Mouse (Mus musculus) heart, embryonic 14.5 days (tissue): ENCODE data around the gene Dbt. TPM values are rescaled to one million over a fixed set of nuclear protein-coding genes. Genes with fewer than 3 reads are reported as not detected.

ENCODE experiments used
- ATAC-seq: fragments of 200-750 bp; cut with Nextera tagmentation; 2 replicates; pipeline ENCODE4 v1.8.0; 2017; ENCODE audit warnings: low read depth, moderate TSS enrichment; ENCODE audit not compliant: insufficient number of reproducible peaks, insufficient read depth, low FRiP score
- H3K27ac ChIP-seq, 2 experiments: fragments of 200-500 bp in 1 of 2; fragments of 300-500 bp in 1 of 2; sonication (generic) in 1 of 2; replicated peaks in 1 of 2; 2 replicates each; pipeline ENCODE4 v1.5.1; 2012 to 2014; ENCODE audit warnings: low read depth in 2 of 2, low read length in 2 of 2, control low read depth in 1 of 2, mild to moderate bottlenecking in 1 of 2, mixed read lengths in 1 of 2; ENCODE audit not compliant: control insufficient read depth in 1 of 2, insufficient read depth in 1 of 2
- H3K27me3 ChIP-seq: fragments of 300-500 bp; sonication (generic); 2 replicates; pipeline ENCODE4 v1.6.1; 2014; ENCODE audit warnings: mild to moderate bottlenecking, low read length, control low read depth; ENCODE audit not compliant: control insufficient read depth, insufficient read depth
- H3K36me3 ChIP-seq: fragments of 300-500 bp; sonication (generic); 2 replicates; pipeline ENCODE4 v1.6.1; 2014; ENCODE audit warnings: mild to moderate bottlenecking, control low read depth, low read length, mixed read lengths; ENCODE audit not compliant: control insufficient read depth, insufficient read depth
- H3K4me1 ChIP-seq, 2 experiments: fragments of 200-500 bp in 1 of 2; fragments of 300-500 bp in 1 of 2; sonication (generic) in 1 of 2; 2 replicates each; pipeline ENCODE4 v1.6.1; 2012 to 2014; ENCODE audit warnings: low read length in 2 of 2, control low read depth in 1 of 2, mixed read lengths in 1 of 2; ENCODE audit not compliant: control insufficient read depth in 2 of 2, insufficient read depth in 2 of 2
- H3K4me2 ChIP-seq: fragments of 300-500 bp; sonication (generic); 2 replicates; pipeline ENCODE4 v1.6.1; 2014; ENCODE audit warnings: mild to moderate bottlenecking, low read length
- H3K4me3 ChIP-seq, 2 experiments: fragments of 200-500 bp in 1 of 2; fragments of 300-500 bp in 1 of 2; sonication (generic) in 1 of 2; 2 replicates each; pipeline ENCODE4 v1.5.1; 2012 to 2014; ENCODE audit warnings: low read length in 2 of 2, mild to moderate bottlenecking in 2 of 2, control low read depth in 1 of 2, low read depth in 1 of 2, moderate library complexity in 1 of 2; ENCODE audit not compliant: control insufficient read depth in 1 of 2, insufficient read depth in 1 of 2
- H3K9ac ChIP-seq: fragments of 300-500 bp; sonication (generic); 2 replicates; pipeline ENCODE4 v1.6.1; 2014; ENCODE audit warnings: mild to moderate bottlenecking, low read length
- H3K9me3 ChIP-seq: fragments of 300-500 bp; sonication (generic); 2 replicates; pipeline ENCODE4 v1.6.1; 2016; ENCODE audit warnings: low read length, control low read depth; ENCODE audit not compliant: control insufficient read depth
- WGBS: fragments of 180-500 bp; shearing (Covaris S2); extraction: QIAGEN DNeasy Blood & Tissue Kit; methylation state at CpG from one replicate; pipeline ENCODE4 v1.1.7; 2014; 5-methylcytosine and 5-hydroxymethylcytosine counted together
- polyA plus RNA-seq: library from polyadenylated mRNA; unstranded; fragments of >200 nt; fragmentation: Nextera tagmentation; extraction: Ambion mirVana; gene quantifications from 2 replicates; pipeline ENCODE4 v1.2.1, GENCODE M21; 2014

The Dbt gene
- polyA plus RNA-seq, 1 experiment from 2014 or later = 22.4 TPM

DNA sequence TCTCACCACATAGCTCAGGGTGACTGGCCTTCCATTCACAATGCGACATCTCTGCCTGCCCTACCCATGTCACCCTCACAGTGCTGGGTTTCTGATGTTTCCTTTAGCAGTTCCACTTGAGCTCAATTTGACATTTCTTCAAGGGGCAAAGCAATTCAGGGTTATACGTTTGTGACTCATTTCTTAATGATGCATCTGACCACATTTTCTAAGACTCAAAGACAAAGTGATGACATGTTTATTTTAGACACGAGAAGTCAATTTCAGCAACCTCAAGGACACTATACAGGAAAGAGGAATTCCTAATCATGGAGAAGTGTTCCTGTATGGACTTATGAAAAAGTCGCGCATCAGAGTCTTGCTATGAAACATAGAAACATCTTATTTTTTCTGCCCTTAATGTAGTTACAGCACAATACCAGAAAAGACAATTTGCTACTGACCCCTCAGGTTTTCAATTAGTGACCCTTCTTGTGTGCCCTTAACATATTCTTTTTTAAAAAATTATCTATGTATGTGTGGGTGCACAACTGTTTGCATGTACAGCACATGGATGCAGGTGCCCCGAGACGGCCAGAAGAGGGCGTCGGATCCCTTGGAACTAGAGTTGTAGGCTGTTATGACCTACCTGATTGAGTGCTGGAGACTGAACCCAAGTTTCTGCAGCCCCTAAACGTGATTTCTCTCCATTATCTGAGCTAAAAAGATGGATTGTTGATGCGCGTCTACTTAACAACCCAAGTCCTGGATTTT, 543 bp upstream of the Dbt start:
- ATAC-seq = 0 out of 2 replicates have a peak, but pooled peaks have one; percentile 2
- no peak overlapping the region for H3K9ac ChIP-seq
- H3K4me2 ChIP-seq = peak overlapping the region; percentile 79
- H3K4me3 ChIP-seq = peak overlapping the region; percentile 58 to 95
- H3K27me3 ChIP-seq = no peaks in the 10 kb centered on the region
- WGBS = 38% methylated on average over 12 of the region's 12 CpGs
- no peaks in the 10 kb centered on the region for H3K9me3 ChIP-seq
- H3K27ac ChIP-seq = no peak overlapping the region
- H3K36me3 ChIP-seq = peaks cover 10% of the 10 kb centered on the region
- H3K4me1 ChIP-seq = peaks cover 5 to 12% of the 10 kb centered on the region in 2 experiments; a peak in 3 of 4 replicates

DNA sequence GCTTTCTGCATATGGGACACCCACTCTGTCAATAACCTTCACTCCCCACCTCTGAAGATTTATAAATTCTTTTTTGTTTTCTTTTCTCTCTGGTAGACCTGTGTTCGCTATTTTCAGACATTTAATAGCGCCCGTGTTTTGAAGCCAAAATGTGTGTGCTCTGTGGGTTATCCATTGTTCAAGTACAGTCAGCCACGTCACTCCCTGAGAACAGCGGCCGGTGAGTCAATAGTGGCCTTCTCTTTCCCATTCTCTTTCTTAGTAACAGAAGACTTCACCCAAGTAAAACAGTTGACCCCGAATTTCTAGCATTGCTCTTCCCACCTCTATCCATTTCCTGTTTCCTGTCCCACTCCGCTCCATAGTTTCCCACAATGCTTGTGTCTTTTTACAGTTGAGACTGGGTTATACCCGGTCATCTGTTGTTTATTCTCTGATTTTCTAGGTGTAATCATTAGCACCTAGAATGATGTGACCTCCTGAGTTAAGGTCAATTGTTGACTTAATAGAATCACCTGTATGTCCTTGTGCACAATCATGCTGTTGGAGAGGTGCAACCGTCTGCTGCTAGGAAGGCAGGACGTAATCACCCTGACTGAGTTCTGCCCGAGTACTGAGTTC, 7.4 kb downstream of the Dbt start:
- Histone ChIP-seq H3K4me1 (peaks cover 4 to 7% of the 10 kb centered on the region in 2 experiments), H3K27me3 (no peaks in the 10 kb centered on the region), H3K4me3 (no peak overlapping the region), H3K9me3 (no peaks in the 10 kb centered on the region), H3K27ac (peak overlapping the region in 1 of 2 experiments; percentile 12; a peak in 2 of 4 replicates), H3K4me2 (no peak overlapping the region), H3K36me3 (peaks cover 26% of the 10 kb centered on the region), H3K9ac (no peak overlapping the region)
- WGBS = 75% methylated on average over 12 of the region's 12 CpGs
- ATAC-seq = no peak

DNA sequence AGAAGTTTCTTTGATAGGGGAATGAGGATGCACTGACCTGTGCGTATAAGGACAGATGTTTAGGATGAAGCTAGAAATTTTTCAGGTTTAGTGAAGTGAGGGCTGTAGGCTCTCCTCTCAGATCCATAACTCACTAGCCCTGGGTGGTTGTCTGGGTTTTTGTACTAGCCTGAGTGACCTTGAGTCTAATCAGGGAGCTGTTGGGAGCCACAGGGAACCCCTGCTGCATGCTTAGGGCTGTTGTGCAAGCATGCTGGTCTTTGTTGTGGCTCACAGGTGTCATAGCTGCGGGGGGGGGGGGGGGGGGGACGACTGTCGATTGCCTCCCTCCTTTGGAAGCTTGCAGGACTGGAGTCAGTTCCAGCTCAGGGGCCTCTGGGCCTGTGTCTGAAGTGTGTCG, 16.9 kb downstream of the Dbt start:
- H3K4me3 ChIP-seq = no peak overlapping the region
- H3K9me3 ChIP-seq = no peaks in the 10 kb centered on the region
- peaks cover 10 to 22% of the 10 kb centered on the region in 2 experiments for H3K4me1 ChIP-seq
- H3K27ac ChIP-seq = peak overlapping the region; percentile 68 to 83
- H3K4me2 ChIP-seq = no peak overlapping the region
- H3K9ac ChIP-seq = no peak overlapping the region; the same call in 1 of the 2 replicates
- no peak for ATAC-seq
- H3K36me3 ChIP-seq = peaks cover 29% of the 10 kb centered on the region
- H3K27me3 ChIP-seq = no peaks in the 10 kb centered on the region
- WGBS = 45% methylated on average over 3 of the region's 5 CpGs

DNA sequence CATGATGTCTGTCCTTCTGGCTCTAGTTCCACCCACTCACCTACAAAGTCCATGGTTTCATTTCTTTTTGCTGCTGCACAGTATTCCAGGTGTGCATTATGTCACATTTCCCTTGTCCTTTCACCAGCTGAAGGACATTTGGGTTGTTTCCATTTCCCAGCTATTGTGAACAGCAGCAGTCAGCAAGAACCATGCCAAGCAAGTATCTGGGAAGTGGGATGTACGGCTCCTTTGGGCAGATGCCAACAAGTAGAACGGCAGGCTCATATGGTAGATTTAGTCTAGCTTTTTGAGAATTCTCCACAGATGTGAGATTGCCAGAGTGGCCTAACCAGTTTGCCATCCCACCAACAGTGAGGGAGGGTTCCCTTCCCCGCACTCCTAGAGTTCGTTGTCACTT, 18.0 kb downstream of the Dbt start:
- 52% methylated on average over 4 of the region's 4 CpGs for WGBS
- Histone ChIP-seq H3K9ac (0 out of 2 replicates have a peak overlapping the region, but pooled peaks have one; percentile 25), H3K9me3 (0 out of 2 replicates have a peak, but pooled peaks cover 2% of the 10 kb centered on the region), H3K4me3 (no peak overlapping the region), H3K36me3 (peaks cover 35% of the 10 kb centered on the region), H3K4me2 (no peak overlapping the region), H3K27ac (no peak overlapping the region), H3K27me3 (no peaks in the 10 kb centered on the region), H3K4me1 (peaks cover 10 to 29% of the 10 kb centered on the region in 2 experiments)
- no peak for ATAC-seq

DNA sequence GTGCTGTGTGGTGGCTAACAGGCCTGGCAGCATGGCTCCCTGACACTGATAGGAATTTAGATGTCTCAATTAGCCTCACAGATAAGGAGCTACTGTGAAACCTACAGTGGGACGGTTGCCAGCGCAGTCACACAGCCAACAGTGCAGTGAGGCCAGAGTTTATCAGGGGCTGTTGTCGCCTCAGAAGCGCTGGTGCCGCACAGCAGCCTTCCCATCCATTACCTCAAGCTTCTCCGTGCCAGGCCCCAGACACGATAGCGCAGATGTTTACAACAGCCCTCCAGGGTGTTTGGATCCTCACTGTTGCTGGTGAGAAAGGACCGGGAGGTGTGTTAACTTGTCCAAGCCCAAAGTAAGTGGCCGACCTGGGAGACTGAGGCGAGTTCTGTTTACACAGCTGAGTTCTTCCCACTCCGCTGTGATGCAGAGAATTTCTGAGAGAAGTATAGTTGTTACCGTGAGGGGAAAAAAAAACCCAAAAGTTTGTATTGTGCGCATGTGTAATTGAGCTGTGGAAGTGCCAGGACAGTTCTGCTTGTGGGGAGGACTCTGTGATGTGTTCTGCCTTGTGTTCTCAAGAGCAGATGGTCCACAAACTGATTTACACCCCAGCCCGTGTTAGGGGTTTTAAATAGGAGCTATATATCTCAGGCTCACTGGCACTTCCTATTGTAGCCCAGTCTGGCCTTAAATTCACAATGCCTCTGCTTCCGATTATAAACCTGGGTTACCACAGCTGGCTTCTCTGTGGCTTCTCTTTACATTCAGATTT, 23.7 kb downstream of the Dbt start:
- H3K4me1 ChIP-seq = peaks cover 10 to 23% of the 10 kb centered on the region in 2 experiments

DNA sequence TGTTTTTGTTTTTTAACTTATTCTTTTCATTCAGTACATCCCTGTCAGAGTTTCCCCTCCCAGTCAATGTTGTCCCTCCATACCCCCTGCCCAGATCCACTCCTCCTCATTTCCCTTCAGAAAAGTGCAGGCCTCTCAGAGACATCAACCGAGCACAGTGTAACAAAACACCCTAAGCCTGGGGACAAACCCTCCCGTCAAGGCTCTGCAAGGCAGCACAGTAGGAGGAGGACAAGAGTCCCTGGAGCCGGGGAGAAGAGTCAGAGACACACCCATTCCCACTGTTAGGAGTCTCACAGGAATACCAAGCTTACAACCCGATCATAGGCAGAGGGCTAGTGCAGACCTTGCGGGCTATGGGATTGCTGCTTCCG, 24.3 kb downstream of the Dbt start:
- H3K9me3 ChIP-seq = 0 out of 2 replicates have a peak, but pooled peaks cover 2% of the 10 kb centered on the region
- ATAC-seq = no peak
- peaks cover 76% of the 10 kb centered on the region for H3K36me3 ChIP-seq
- WGBS = 45% methylated on average over 6 of the region's 6 CpGs
- H3K9ac ChIP-seq = peak overlapping the region; percentile 45
- H3K4me3 ChIP-seq = no peak overlapping the region
- H3K4me2 ChIP-seq = peak overlapping the region; percentile 59
- H3K27me3 ChIP-seq = no peaks in the 10 kb centered on the region
- peaks cover 13 to 23% of the 10 kb centered on the region in 2 experiments for H3K4me1 ChIP-seq
- peak overlapping the region; percentile 83 for H3K27ac ChIP-seq

More for the DNA sequence above, 23.7 kb downstream of the Dbt start:
- no peaks in the 10 kb centered on the region for H3K27me3 ChIP-seq
- peak overlapping the region; percentile 45 for H3K9ac ChIP-seq
- H3K36me3 ChIP-seq = peaks cover 71% of the 10 kb centered on the region
- H3K9me3 ChIP-seq = 0 out of 2 replicates have a peak, but pooled peaks cover 2% of the 10 kb centered on the region
- 10% methylated on average over 16 of the region's 16 CpGs for WGBS
- peak overlapping the region in 1 of 2 experiments; percentile 21; a peak in 1 of 4 replicates for H3K4me3 ChIP-seq
- peak overlapping the region; percentile 83 for H3K27ac ChIP-seq
- peak; percentile 91 for ATAC-seq
- H3K4me2 ChIP-seq = peak overlapping the region; percentile 59

DNA sequence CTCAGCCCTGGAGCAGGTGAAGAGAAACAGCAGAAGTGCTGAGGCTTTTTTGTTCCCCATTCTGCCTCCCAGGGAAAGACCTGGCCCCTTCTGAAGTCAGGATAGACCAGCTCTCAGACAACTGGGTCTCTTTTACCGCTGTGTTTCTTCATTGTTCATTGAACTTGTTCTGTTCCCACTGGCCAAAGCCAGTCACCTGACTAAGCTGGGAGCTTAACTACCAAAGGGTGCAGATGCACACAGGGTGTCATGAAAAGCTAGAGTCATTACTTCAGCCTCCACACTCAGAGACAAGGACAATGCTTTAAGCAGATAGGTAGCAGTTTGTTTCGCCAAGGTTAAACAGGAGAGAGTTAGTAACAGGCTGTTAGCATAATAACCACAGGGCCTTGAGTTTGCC, 29.2 kb downstream of the Dbt start:
- Histone ChIP-seq H3K4me2 (no peak overlapping the region), H3K4me3 (no peak overlapping the region), H3K9ac (no peak overlapping the region), H3K9me3 (no peaks in the 10 kb centered on the region), H3K27ac (peak overlapping the region; percentile 3 to 30; a peak in 3 of 4 replicates), H3K36me3 (peaks cover 76% of the 10 kb centered on the region), H3K27me3 (no peaks in the 10 kb centered on the region), H3K4me1 (peaks cover 9 to 10% of the 10 kb centered on the region in 2 experiments)
- WGBS = 74% methylated on average over 2 of the region's 2 CpGs
- no peak for ATAC-seq
